Mouse (Mus musculus): ENCODE results near the gene Zfp213.

GRCm38 (mm10) chr17:23539608-23540007 lies 24.4 kb downstream of the Zfp213 start:
- no peak for TF ChIP-seq CTCF (IDR thresholded peaks at IDR 0.05; ENCODE audit: extremely low read depth, insufficient read length, insufficient replicate concordance, low read depth, low read length)
- no peak for TF ChIP-seq POLR2A (IDR thresholded peaks at IDR 0.05; ENCODE audit: low read depth, low read length)
